Mouse (Mus musculus): ENCODE measurements around the gene Dus1l.
"Not testable (repeated sequence)": the region's sequence is repeated elsewhere in the genome, so short reads cannot be mapped to it uniquely, and the experiment has no call there.

Gene Dus1l

GRCm38 (mm10) chr11:120795756-120796613 is at the start of gene Dus1l:
TSS of gene Dus1l (minus strand) at chr11:120796403.
- DNase-seq, result peak; percentile 99

- no peak for DNase-seq
These were observed 48.1 kb upstream of the Dus1l start for GRCm38 (mm10) chr11:120844329-120844728.

- DNase-seq, result no peak
These were observed 37.5 kb upstream of the Dus1l start for GRCm38 (mm10) chr11:120833555-120834280.

- not testable (repeated sequence) for DNase-seq
These were observed 36.8 kb upstream of the Dus1l start for GRCm38 (mm10) chr11:120832962-120833361.

GRCm38 (mm10) chr11:120831659-120832440 is 35.6 kb upstream of the Dus1l start:
- DNase-seq, result no peak

GRCm38 (mm10) chr11:120830686-120831085 is 34.5 kb upstream of the Dus1l start:
- DNase-seq, result no peak

GRCm38 (mm10) chr11:120829757-120830532 is 33.7 kb upstream of the Dus1l start:
- DNase-seq, result no peak

- DNase-seq, result no peak
These were observed 32.2 kb upstream of the Dus1l start for GRCm38 (mm10) chr11:120828416-120828815.

GRCm38 (mm10) chr11:120826016-120826953 is 30.1 kb upstream of the Dus1l start:
- DNase-seq, result no peak

- DNase-seq, result no peak
These were observed 29.2 kb upstream of the Dus1l start for GRCm38 (mm10) chr11:120825289-120825863.

GRCm38 (mm10) chr11:120824787-120825288 is 28.6 kb upstream of the Dus1l start:
- no peak for DNase-seq

GRCm38 (mm10) chr11:120823956-120824786 is 28.0 kb upstream of the Dus1l start, which contains the start of gene Fasn:
TSS of gene Fasn (minus strand) at chr11:120824547.
- peak; percentile 97 for DNase-seq

- no peak for DNase-seq
These were observed 27.3 kb upstream of the Dus1l start for GRCm38 (mm10) chr11:120823551-120823947.

- DNase-seq, result no peak
These were observed 26.8 kb upstream of the Dus1l start for GRCm38 (mm10) chr11:120822831-120823550.

GRCm38 (mm10) chr11:120822321-120822720 is 26.1 kb upstream of the Dus1l start:
- DNase-seq, result no peak

- DNase-seq, result no peak
These were observed 25.1 kb upstream of the Dus1l start for GRCm38 (mm10) chr11:120821076-120821922.

- no peak for DNase-seq
These were observed 24.3 kb upstream of the Dus1l start for GRCm38 (mm10) chr11:120820546-120820945.

- DNase-seq, result peak; percentile 45
These were observed 23.4 kb upstream of the Dus1l start for GRCm38 (mm10) chr11:120819556-120819955.

Measured in cerebellum, adult 8-10 months (tissue).